Comparison of ENCODE assay signal across 9 mouse cellular contexts in the genomic region with DNA sequence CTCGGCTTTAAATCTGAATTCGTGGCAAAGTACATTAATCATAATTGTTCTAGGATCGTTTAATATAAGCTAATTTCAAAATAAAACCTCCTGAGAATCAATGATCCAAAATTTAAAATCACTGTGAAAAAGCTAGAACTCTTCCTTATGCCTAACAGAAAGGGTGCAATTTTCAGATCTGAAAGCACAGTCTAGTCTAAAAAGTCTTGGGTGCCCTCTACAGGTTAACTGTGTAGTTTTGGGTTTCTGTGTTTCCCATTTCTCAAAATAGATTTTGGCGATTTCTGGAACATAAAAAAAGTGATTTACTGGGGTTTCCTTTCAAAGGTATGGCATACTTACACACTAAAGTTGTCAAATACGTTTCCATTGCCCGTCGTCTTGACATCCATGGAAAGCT.
DNase-seq lines count a peak whose midpoint lies in the region; ATAC-seq and TF ChIP-seq lines count a peak whose summit lies in the region.
"Had no signal": no experiment of that assay in that cellular context is flagged by ENCODE, and none has a peak within 500 bp of the region (broad histone marks: within the 10 kb centered on the region; RNA-seq: fewer than 3 reads in every experiment).

No protein-coding gene starts in this region.

- H3K9ac ChIP-seq in ES-E14 (ENCODE audit: insufficient read depth, low read depth, low read length, poor library complexity, severe bottlenecking) = no peak overlapping the region

- intact Hi-C loops in gastrocnemius, postnatal 14 days (cut with DNase I; ENCODE audit: low total_unique reads) = loop anchor here (10.0 kb wide), 1 partner anchor 590 kb away; no protein-coding TSS in a partner anchor

- ATAC-seq in hematopoietic stem cell, adult 5-6 weeks (replicated peaks in 1 of 2; ENCODE audit: insufficient read depth in 1 of 2, low FRiP score in 2 of 2, low TSS enrichment in 1 of 2, low read depth in 1 of 2, poor library complexity in 2 of 2, severe bottlenecking in 2 of 2) = peak; percentile 45 to 59; a peak in 3 of 4 replicates

- H3K4me1 ChIP-seq in ES-E14 (ENCODE audit: control insufficient read depth in 2 of 2, insufficient read depth in 2 of 2, low read length in 2 of 2, poor library complexity in 1 of 2) = no peaks in the 10 kb centered on the region

- no peak overlapping the region for H3K27ac ChIP-seq in ES-E14 (ENCODE audit: insufficient read depth, low read depth, low read length, poor library complexity, severe bottlenecking)

- H3K4me3 ChIP-seq in ES-E14 (ENCODE audit: insufficient read depth in 1 of 2, low read depth in 1 of 2, low read length in 2 of 2, poor library complexity in 1 of 2, severe bottlenecking in 1 of 2) = no peak overlapping the region

- H3K9me3 ChIP-seq in ES-E14 (ENCODE audit: control insufficient read depth, insufficient read depth, low read depth, low read length) = no peaks in the 10 kb centered on the region

- H3K36me3 ChIP-seq in ES-E14 (ENCODE audit: control insufficient read depth, insufficient read depth, low read length, poor library complexity, severe bottlenecking) = no peaks in the 10 kb centered on the region

- peak; percentile 16 for DNase-seq in adrenal gland, postnatal 10 days
- no peak for DNase-seq in adrenal gland, adult 8-10 months
- DNase-seq in layer of hippocampus, adult 11-12 months (ENCODE audit: low spot score) = peak; percentile 43
- no peak for DNase-seq in layer of hippocampus, adult 9-11 months
- peak; percentile 7 for DNase-seq in ES-E14 (ENCODE audit: low read depth, low spot score)
- DNase-seq in gastrocnemius, postnatal 14 days = no peak
- DNase-seq in thymus, postnatal 14 days = no peak
- DNase-seq: thymus, postnatal 25 days had no signal

- in situ Hi-C loops in ES-E14 (cut with MboI; ENCODE audit: low sequenced_read_pairs in 2 of 2, unreplicated experiment in 2 of 2) = no loop called here

TF ChIP-seq in ES-E14, 5 proteins besides CTCF, POLR2A, EP300 and RAD21:
- TF ChIP-seq MAFK (IDR thresholded peaks at IDR 0.05; ENCODE audit: insufficient read depth, low read depth, low read length) (no peak), ZC3H11A (IDR thresholded peaks at IDR 0.05; ENCODE audit: borderline replicate concordance, low read depth, low read length) (0 out of 2 replicates have a peak, but pooled peaks have one; percentile 23)

Comparison
In these comparisons a context has a peak if more than half of its experiments do, and no peak if none do; other contexts are left out.
1. DNase-seq: peak in adrenal gland, postnatal 10 days (single experiment), layer of hippocampus, adult 11-12 months (single experiment) and ES-E14 (single experiment); none in adrenal gland, adult 8-10 months (single experiment), layer of hippocampus, adult 9-11 months (single experiment), gastrocnemius, postnatal 14 days (single experiment) and thymus, postnatal 14 days (single experiment).